Mouse (Mus musculus): ENCODE measurements around the gene Fam50b.

DNA sequence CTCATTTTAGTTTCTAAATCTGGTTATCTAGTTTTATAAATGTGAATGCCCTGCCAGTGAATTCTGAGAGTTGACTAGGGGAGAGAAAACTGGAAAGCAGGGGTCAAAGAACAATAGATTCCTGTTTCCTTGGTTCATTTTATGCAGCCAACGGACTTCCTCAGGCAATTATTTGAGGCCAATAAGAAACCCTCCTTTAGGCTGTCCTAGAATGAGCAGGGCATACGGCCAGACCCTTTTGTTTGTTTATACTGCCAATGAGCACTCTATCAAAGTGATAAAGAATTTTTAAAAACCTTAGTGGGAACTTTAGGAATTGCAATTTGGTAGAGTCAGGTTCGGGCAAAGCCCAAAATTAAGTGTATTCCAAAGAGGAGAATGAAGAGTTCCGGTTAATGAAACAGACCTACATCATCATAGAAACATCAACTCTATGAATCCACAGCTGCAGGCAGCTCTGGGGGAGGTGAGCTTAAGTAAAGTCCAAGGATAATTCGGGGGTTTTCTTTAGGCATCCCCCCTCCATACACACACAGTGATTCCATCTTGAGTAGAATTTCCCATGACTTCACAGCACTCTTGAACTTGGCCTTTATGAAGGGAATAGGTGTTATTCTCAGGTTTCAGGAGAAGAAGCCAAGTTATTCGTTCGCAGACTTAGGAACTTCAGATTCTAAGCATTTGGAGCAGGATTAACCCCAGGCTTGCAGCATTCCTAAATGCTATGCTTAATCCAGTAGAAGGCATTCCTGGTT lies 46.4 kb downstream of the Fam50b start:
- TF ChIP-seq MAFK (IDR thresholded peaks at IDR 0.05; ENCODE audit: insufficient read depth, low read depth, low read length) (no peak), ZC3H11A (IDR thresholded peaks at IDR 0.05; ENCODE audit: borderline replicate concordance, low read depth, low read length) (no peak), HCFC1 (IDR thresholded peaks at IDR 0.05; ENCODE audit: borderline replicate concordance, insufficient read depth, low read length) (no peak), ZNF384 (IDR thresholded peaks at IDR 0.05; ENCODE audit: low read depth, low read length) (no peak)
